Mouse (Mus musculus) CH12.LX (cell line): Measurements from ENCODE around the gene Pes1. TPM values are rescaled to one million over a fixed set of nuclear protein-coding genes. Genes with fewer than 3 reads are reported as not detected.

Source experiments
- DNase-seq: peaks from one replicate; pipeline ENCODE4 v3.0.0-alpha.2; 2013; ENCODE audit errors: extremely low read depth
- H3K27ac ChIP-seq: 2 replicates; pipeline ENCODE4 v1.5.1; 2012; ENCODE audit warnings: low read depth, mild to moderate bottlenecking, control low read depth, moderate library complexity; ENCODE audit not compliant: insufficient read depth
- H3K27me3 ChIP-seq: replicated peaks from 2 replicates; pipeline ENCODE3; 2012; ENCODE audit warnings: inconsistent platforms
- H3K36me3 ChIP-seq, 2 experiments: replicated peaks in 1 of 2; 2 replicates each; pipeline versions ENCODE3 to v1.6.1; 2012; ENCODE audit warnings: inconsistent platforms in 1 of 2, low read length in 1 of 2, mild to moderate bottlenecking in 1 of 2, mixed read lengths in 1 of 2, moderate library complexity in 1 of 2; ENCODE audit not compliant: control insufficient read depth in 1 of 2, insufficient read depth in 1 of 2
- H3K4me1 ChIP-seq, 2 experiments: 2 replicates each; pipeline ENCODE4 v1.6.1; 2012; ENCODE audit warnings: inconsistent platforms in 1 of 2, moderate library complexity in 1 of 2; ENCODE audit not compliant: insufficient read depth in 2 of 2, control insufficient read depth in 1 of 2
- H3K4me2 ChIP-seq: 2 replicates; pipeline ENCODE4 v1.6.1; 2012; ENCODE audit warnings: low read depth, mild to moderate bottlenecking, control low read depth; ENCODE audit not compliant: poor library complexity, insufficient read depth, severe bottlenecking
- H3K4me3 ChIP-seq, 3 experiments: fragments of 150-350 bp in 1 of 3; sonication (generic) in 1 of 3; replicated peaks in 1 of 3; 2 replicates each; pipeline versions ENCODE3 to v1.5.1; 2011 to 2012; ENCODE audit warnings: low read depth in 2 of 3, low read length in 2 of 3, mild to moderate bottlenecking in 2 of 3, moderate library complexity in 2 of 3, control low read depth in 1 of 3, improper control_type of control experiment in 1 of 3, inconsistent platforms in 1 of 3, mixed read lengths in 1 of 3; ENCODE audit not compliant: poor library complexity in 1 of 3
- H3K79me2 ChIP-seq: replicated peaks from 2 replicates; pipeline ENCODE4 v1.6.1; 2012; ENCODE audit warnings: mild to moderate bottlenecking, moderate library complexity; ENCODE audit not compliant: control insufficient read depth, poor library complexity, insufficient read depth, severe bottlenecking; ENCODE audit errors: extremely low read depth
- H3K9ac ChIP-seq: 2 replicates; pipeline ENCODE4 v1.6.1; 2012; ENCODE audit warnings: low read depth, mild to moderate bottlenecking, control low read depth, moderate library complexity; ENCODE audit not compliant: insufficient read depth
- H3K9me3 ChIP-seq: replicated peaks from 2 replicates; pipeline ENCODE3; 2012; ENCODE audit warnings: low read length, inconsistent platforms, mixed read lengths
- BHLHE40 ChIP-seq: IDR thresholded peaks from 2 replicates; pipeline ENCODE4 v1.6.1; 2011; ENCODE audit warnings: mild to moderate bottlenecking, low read depth, low read length, improper control_type of control experiment
- E2F4 ChIP-seq: IDR thresholded peaks from 2 replicates; pipeline ENCODE4 v1.6.1; 2011; ENCODE audit warnings: low read depth, low read length, improper control_type of control experiment; ENCODE audit not compliant: insufficient replicate concordance
- ELF1 ChIP-seq: IDR thresholded peaks from 2 replicates; pipeline ENCODE4 v1.6.1; 2014; ENCODE audit warnings: low read depth, mild to moderate bottlenecking, inconsistent platforms, low read length, improper control_type of control experiment
- ETS1 ChIP-seq: conservative IDR thresholded peaks from 2 replicates; pipeline ENCODE4 v1.6.1; 2012; ENCODE audit warnings: low read depth, mild to moderate bottlenecking, inconsistent platforms, low read length, improper control_type of control experiment, moderate library complexity
- GABPA ChIP-seq: IDR thresholded peaks from 2 replicates; pipeline ENCODE4 v1.6.1; 2012; ENCODE audit warnings: low read depth, low read length, improper control_type of control experiment, inconsistent platforms; ENCODE audit not compliant: insufficient replicate concordance
- IRF4 ChIP-seq: IDR thresholded peaks from 2 replicates; pipeline ENCODE4 v1.6.1; 2014; ENCODE audit warnings: low read depth, mild to moderate bottlenecking, inconsistent platforms, low read length, improper control_type of control experiment
- JUN ChIP-seq: IDR thresholded peaks from 2 replicates; pipeline ENCODE4 v1.6.1; 2011; ENCODE audit warnings: low read depth, mild to moderate bottlenecking, low read length, improper control_type of control experiment, moderate library complexity; ENCODE audit not compliant: insufficient read depth
- JUND ChIP-seq: conservative IDR thresholded peaks from 2 replicates; pipeline ENCODE4 v1.6.1; 2011; ENCODE audit warnings: low read depth, low read length, improper control_type of control experiment
- KAT2A ChIP-seq: IDR thresholded peaks from 2 replicates; pipeline ENCODE4 v1.6.1; 2012; ENCODE audit warnings: low read length, improper control_type of control experiment, inconsistent platforms; ENCODE audit not compliant: insufficient replicate concordance
- MAFK ChIP-seq: IDR thresholded peaks from 2 replicates; pipeline ENCODE4 v1.6.1; 2011; ENCODE audit warnings: low read length, improper control_type of control experiment; ENCODE audit not compliant: insufficient replicate concordance
- MAZ ChIP-seq: IDR thresholded peaks from 2 replicates; pipeline ENCODE4 v1.6.1; 2012; ENCODE audit warnings: low read depth, mild to moderate bottlenecking, inconsistent platforms, low read length, improper control_type of control experiment, moderate library complexity
- MEF2A ChIP-seq: IDR thresholded peaks from 2 replicates; pipeline ENCODE4 v1.6.1; 2014; ENCODE audit warnings: low read depth, mild to moderate bottlenecking, inconsistent platforms, low read length, improper control_type of control experiment, borderline replicate concordance
- MXI1 ChIP-seq: IDR thresholded peaks from 2 replicates; pipeline ENCODE4 v1.6.1; 2011; ENCODE audit warnings: mild to moderate bottlenecking, low read depth, low read length, improper control_type of control experiment
- MYC ChIP-seq: IDR thresholded peaks from 2 replicates; pipeline ENCODE4 v1.6.1; 2011; ENCODE audit warnings: low read depth, mild to moderate bottlenecking, improper control_type of control experiment, low read length
- PAX5 ChIP-seq: IDR thresholded peaks from 2 replicates; pipeline ENCODE4 v1.6.1; 2012; ENCODE audit warnings: low read length, inconsistent platforms, mixed read lengths
- POLR2A ChIP-seq: IDR thresholded peaks from 2 replicates; pipeline ENCODE4 v1.6.1; 2011; ENCODE audit warnings: low read depth, mild to moderate bottlenecking, improper control_type of control experiment, low read length
- POLR2AphosphoS2 ChIP-seq: IDR thresholded peaks from 2 replicates; pipeline ENCODE4 v1.6.1; 2011; ENCODE audit warnings: low read depth, low read length, improper control_type of control experiment
- SMC3 ChIP-seq: IDR thresholded peaks from 2 replicates; pipeline ENCODE4 v1.6.1; 2011; ENCODE audit warnings: low read depth, low read length, improper control_type of control experiment
- TBP ChIP-seq: conservative IDR thresholded peaks from 2 replicates; pipeline ENCODE4 v1.6.1; 2011; ENCODE audit warnings: low read depth, low read length, improper control_type of control experiment
- TCF12 ChIP-seq: IDR thresholded peaks from 2 replicates; pipeline ENCODE4 v1.6.1; 2014; ENCODE audit warnings: low read depth, mild to moderate bottlenecking, inconsistent platforms, low read length, improper control_type of control experiment
- UBTF ChIP-seq: IDR thresholded peaks from 2 replicates; pipeline ENCODE4 v1.6.1; 2012; ENCODE audit warnings: low read depth, mild to moderate bottlenecking, inconsistent platforms, low read length, improper control_type of control experiment, moderate library complexity
- USF2 ChIP-seq: conservative IDR thresholded peaks from 2 replicates; pipeline ENCODE4 v1.6.1; 2011; ENCODE audit warnings: low read depth, low read length, improper control_type of control experiment
- ZKSCAN1 ChIP-seq: IDR thresholded peaks from 2 replicates; pipeline ENCODE4 v1.6.1; 2012; ENCODE audit warnings: low read depth, inconsistent platforms, low read length, improper control_type of control experiment, borderline replicate concordance
- ZMIZ1 ChIP-seq: IDR thresholded peaks from 2 replicates; pipeline ENCODE4 v1.6.1; 2012; ENCODE audit warnings: low read depth, mild to moderate bottlenecking, inconsistent platforms, low read length, improper control_type of control experiment
- dilution Hi-C: fragments of 300-500 bp; cut with MboI; formaldehyde crosslinking; loops from 2 replicates; pipeline ENCODE4 v1.14.3; 2020; ENCODE audit warnings: low sequenced_read_pairs; ENCODE audit not compliant: extremely low pct_unique_long_range_greater_than_20kb, extremely low pct_ligation_motif_present
- in situ Hi-C: fragments of 300-500 bp; cut with MboI; formaldehyde crosslinking; loops from 3 replicates; pipeline ENCODE4 v1.14.3; 2019; ENCODE audit warnings: low sequenced_read_pairs, low pct_ligation_motif_present, low pct_unique_long_range_greater_than_20kb, mixed read lengths
- polyA plus RNA-seq: library from polyadenylated mRNA; unstranded; fragments of >175 nt; gene quantifications from 2 replicates; pipeline ENCODE4 v1.2.1, GENCODE M21; 2012; ENCODE audit warnings: low read depth; ENCODE audit not compliant: insufficient read length
- total RNA-seq, 2 experiments: library from RNA; depleted of rRNA; stranded (reverse); fragments of 300-350 nt in 1 of 2; fragments of >200 nt in 1 of 2; gene quantifications; 2 replicates each; pipeline ENCODE4 v1.2.3; 2012 to 2014

Gene Pes1
- total and polyA plus RNA-seq, 3 experiments: 120 to 311 (median 226) TPM

DNA sequence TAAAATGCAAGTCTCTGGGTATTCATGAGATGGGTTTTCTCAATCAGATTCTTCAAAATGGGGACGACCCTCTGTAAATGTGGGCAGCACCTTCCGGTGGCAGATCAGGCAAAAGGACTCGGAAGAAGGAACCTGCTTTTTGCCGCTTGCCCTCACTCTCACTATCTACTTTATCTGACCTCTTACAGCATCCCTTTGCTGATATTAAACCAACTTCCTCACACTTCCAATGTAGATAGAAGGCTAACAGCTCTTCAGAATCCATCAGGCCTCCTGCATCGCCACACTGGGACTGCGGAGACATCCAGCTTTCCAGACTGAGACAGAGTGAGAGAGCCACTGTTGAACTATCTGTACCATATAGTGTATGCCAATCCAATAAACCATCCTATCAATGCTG is 41.0 kb upstream of the Pes1 start:
- Histone ChIP-seq H3K4me3 (no peak overlapping the region), H3K36me3 (no peaks in the 10 kb centered on the region), H3K9me3 (no peaks in the 10 kb centered on the region), H3K4me1 (no peaks in the 10 kb centered on the region), H3K9ac (no peak overlapping the region), H3K27ac (no peak overlapping the region), H3K79me2 (no peaks in the 10 kb centered on the region), H3K27me3 (peaks cover 60% of the 10 kb centered on the region), H3K4me2 (no peak overlapping the region)
- dilution Hi-C loops (no loop called here), in situ Hi-C loops (loop anchor here (25.0 kb wide), 1 partner anchor 385 kb away; the partner anchor contains the start of gene Smtn)
- no peak for TF ChIP-seq ZMIZ1
- no peak for TF ChIP-seq UBTF
- no peak for TF ChIP-seq USF2
- TF ChIP-seq TBP: no peak
- no peak for TF ChIP-seq ZKSCAN1
- no peak for TF ChIP-seq TCF12
- TF ChIP-seq MYC: no peak
- TF ChIP-seq MAFK: no peak
- no peak for TF ChIP-seq PAX5
- TF ChIP-seq MEF2A: no peak
- no peak for TF ChIP-seq BHLHE40
- TF ChIP-seq KAT2A: no peak
- no peak for TF ChIP-seq GABPA
- TF ChIP-seq MAZ: no peak
- TF ChIP-seq IRF4: no peak
- no peak for TF ChIP-seq POLR2A
- no peak for TF ChIP-seq E2F4
- TF ChIP-seq ELF1: no peak
- no peak for TF ChIP-seq SMC3
- DNase-seq: no peak

GRCm38 (mm10) chr11:3925916-3926315 is 37.9 kb upstream of the Pes1 start:
- dilution Hi-C loops: no loop called here
- Histone ChIP-seq H3K4me1 (no peaks in the 10 kb centered on the region), H3K9ac (no peak overlapping the region), H3K27ac (no peak overlapping the region), H3K4me3 (no peak overlapping the region), H3K4me2 (no peak overlapping the region), H3K9me3 (no peaks in the 10 kb centered on the region), H3K27me3 (peaks cover 87% of the 10 kb centered on the region), H3K36me3 (no peaks in the 10 kb centered on the region), H3K79me2 (no peaks in the 10 kb centered on the region)
- in situ Hi-C loops: no loop called here
- TF ChIP-seq POLR2AphosphoS2 (no peak), JUN (no peak), MXI1 (no peak), UBTF (no peak), JUND (no peak), BHLHE40 (no peak), ETS1 (no peak)
- no peak for DNase-seq
